Mouse (Mus musculus): Measurements from ENCODE around the gene Them7. TPM values are rescaled to one million over a fixed set of nuclear protein-coding genes. Genes with fewer than 3 reads are reported as not detected.

Them7 gene
- polyA plus RNA-seq, 1 experiment from 2014 or later = 0.17 TPM

DNA sequence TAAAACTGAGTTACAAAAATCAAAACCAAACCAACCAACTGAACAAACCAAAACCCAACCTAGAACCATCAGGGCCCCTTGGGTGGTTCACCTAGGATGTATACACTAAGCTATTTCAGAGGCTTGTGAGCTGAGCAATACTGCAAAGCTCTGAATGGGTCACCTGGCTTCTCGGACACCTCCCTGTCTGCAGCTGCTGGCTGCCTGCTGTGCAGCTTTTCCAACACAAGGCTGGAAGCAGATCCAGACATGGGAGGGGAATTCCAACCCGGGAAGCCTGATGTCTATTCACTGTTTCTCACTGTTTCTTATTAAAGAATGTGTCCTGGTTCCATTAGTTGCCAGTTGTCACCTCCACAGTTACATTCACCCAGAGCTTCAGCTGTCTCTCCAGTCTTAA is 39.1 kb downstream of the Them7 start:
- Histone ChIP-seq H3K9ac (ENCODE audit: low read depth, low read length) (no peak overlapping the region), H3K27ac (ENCODE audit: low read depth, low read length) (no peak overlapping the region), H3K4me1 (replicated peaks; ENCODE audit: control insufficient read depth, insufficient read depth, low read length) (no peaks in the 10 kb centered on the region), H3K9me3 (ENCODE audit: control insufficient read depth, low read length) (no peaks in the 10 kb centered on the region), H3K27me3 (ENCODE audit: control insufficient read depth, insufficient read depth, low read length) (no peaks in the 10 kb centered on the region), H3K36me3 (ENCODE audit: control insufficient read depth, insufficient read depth, low read length) (no peaks in the 10 kb centered on the region), H3K4me2 (replicated peaks; ENCODE audit: low read depth, low read length) (no peak overlapping the region), H3K4me3 (ENCODE audit: low read depth, low read length) (no peak overlapping the region)
- 30% methylated on average over 2 of the region's 2 CpGs for WGBS
- no peak for ATAC-seq (ENCODE audit: low FRiP score)
- DNase-seq (ENCODE audit: low spot score) = no peak

DNA sequence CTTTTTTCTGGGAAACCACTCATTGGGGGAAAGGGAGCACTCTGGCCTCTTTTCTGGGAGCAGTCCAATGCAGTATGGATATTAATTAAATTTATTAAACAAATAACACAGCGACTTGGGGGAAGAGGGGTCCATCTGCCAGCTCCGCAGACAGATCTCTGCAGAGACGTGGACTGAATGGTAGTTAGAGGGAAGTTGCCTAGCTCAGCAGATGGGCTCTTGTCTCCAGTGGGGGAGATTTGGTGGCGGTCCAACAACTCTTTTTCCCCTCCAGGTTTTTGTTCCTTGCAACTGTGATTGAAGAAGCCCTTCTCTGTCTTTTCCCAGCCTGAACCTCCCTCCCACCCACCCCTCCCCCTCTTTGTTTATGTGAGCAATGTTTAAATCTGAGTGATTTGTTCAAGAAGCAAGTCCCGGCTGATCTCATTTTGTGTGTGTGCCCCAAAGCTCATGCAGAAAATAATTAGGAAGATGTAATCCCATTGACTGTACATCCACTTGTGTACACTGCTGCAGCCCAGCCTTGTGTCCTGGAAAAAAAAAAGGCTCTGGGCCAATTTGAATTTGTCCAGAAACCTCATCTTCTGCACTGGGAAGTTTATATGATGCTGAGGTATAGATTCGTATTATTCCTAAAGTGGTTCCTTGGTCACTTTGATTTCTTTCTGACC is 58.4 kb downstream of the Them7 start:
- H3K36me3 ChIP-seq (ENCODE audit: control insufficient read depth, insufficient read depth, low read length) = no peaks in the 10 kb centered on the region
- no peak overlapping the region for H3K4me3 ChIP-seq (ENCODE audit: low read depth, low read length)
- ATAC-seq (ENCODE audit: low FRiP score) (no peak), DNase-seq (ENCODE audit: low spot score) (no peak)
- no peak overlapping the region for H3K9ac ChIP-seq (ENCODE audit: low read depth, low read length)
- H3K4me1 ChIP-seq (replicated peaks; ENCODE audit: control insufficient read depth, insufficient read depth, low read length) = no peaks in the 10 kb centered on the region
- no peak overlapping the region for H3K4me2 ChIP-seq (replicated peaks; ENCODE audit: low read depth, low read length)
- H3K27me3 ChIP-seq (ENCODE audit: control insufficient read depth, insufficient read depth, low read length) = no peaks in the 10 kb centered on the region
- no peaks in the 10 kb centered on the region for H3K9me3 ChIP-seq (ENCODE audit: control insufficient read depth, low read length)
- H3K27ac ChIP-seq (ENCODE audit: low read depth, low read length) = no peak overlapping the region
- WGBS = 58% methylated on average over 6 of the region's 6 CpGs

DNA sequence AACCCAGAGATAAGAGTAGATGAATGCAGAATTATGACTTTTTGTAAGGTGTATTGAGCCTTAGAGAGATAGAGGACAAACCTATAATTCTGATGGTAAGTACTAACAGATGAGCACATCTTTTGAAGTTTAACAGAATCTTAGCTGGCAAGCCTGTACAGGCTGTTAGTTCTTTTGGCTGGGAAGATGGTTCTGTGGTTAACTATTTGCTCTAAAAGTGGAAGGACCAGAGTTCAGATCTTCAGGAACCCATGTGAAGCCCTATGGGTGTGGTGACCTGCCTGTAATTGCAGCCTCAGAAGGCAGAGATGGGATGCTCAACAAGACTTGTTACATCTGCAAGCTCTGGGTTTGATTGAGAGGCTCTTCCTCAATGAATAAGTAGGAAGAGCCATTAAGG is 59.7 kb downstream of the Them7 start:
- H3K9ac ChIP-seq (ENCODE audit: low read depth, low read length) = no peak overlapping the region

DNA sequence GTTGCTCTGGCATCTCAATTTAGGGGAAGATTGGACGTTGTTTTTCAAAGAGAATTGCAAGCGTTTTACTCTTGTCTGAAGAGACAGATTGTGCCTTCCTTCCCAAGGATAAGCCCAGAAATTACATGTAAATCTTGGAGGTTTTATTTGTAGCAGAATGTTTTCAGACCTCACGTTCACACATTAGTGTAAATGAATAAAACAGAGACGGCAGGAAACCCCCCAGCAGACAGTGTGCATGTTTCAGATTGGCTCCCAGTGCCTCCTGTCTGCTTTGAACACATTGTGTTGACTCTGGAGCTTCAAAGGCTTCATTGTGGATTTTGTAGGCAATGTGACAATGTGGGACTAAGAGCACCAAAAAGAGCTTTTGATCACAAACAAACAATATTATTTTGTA is 60.7 kb downstream of the Them7 start:
- H3K27ac ChIP-seq (ENCODE audit: low read depth, low read length) = no peak overlapping the region
- no peaks in the 10 kb centered on the region for H3K27me3 ChIP-seq (ENCODE audit: control insufficient read depth, insufficient read depth, low read length)
- H3K4me2 ChIP-seq (replicated peaks; ENCODE audit: low read depth, low read length) = no peak overlapping the region
- no peak for DNase-seq (ENCODE audit: low spot score)
- H3K9ac ChIP-seq (ENCODE audit: low read depth, low read length) = no peak overlapping the region
- H3K9me3 ChIP-seq (ENCODE audit: control insufficient read depth, low read length) = no peaks in the 10 kb centered on the region
- no peak for ATAC-seq (ENCODE audit: low FRiP score)
- 74% methylated on average over 4 of the region's 4 CpGs for WGBS
- H3K4me3 ChIP-seq (ENCODE audit: low read depth, low read length) = no peak overlapping the region
- no peaks in the 10 kb centered on the region for H3K36me3 ChIP-seq (ENCODE audit: control insufficient read depth, insufficient read depth, low read length)
- no peaks in the 10 kb centered on the region for H3K4me1 ChIP-seq (replicated peaks; ENCODE audit: control insufficient read depth, insufficient read depth, low read length)

More for the DNA sequence above, 59.7 kb downstream of the Them7 start:
- H3K27me3 ChIP-seq (ENCODE audit: control insufficient read depth, insufficient read depth, low read length) = no peaks in the 10 kb centered on the region
- H3K9me3 ChIP-seq (ENCODE audit: control insufficient read depth, low read length) = no peaks in the 10 kb centered on the region
- DNase-seq (ENCODE audit: low spot score) (no peak), ATAC-seq (ENCODE audit: low FRiP score) (no peak)
- no peak overlapping the region for H3K4me2 ChIP-seq (replicated peaks; ENCODE audit: low read depth, low read length)
- H3K4me1 ChIP-seq (replicated peaks; ENCODE audit: control insufficient read depth, insufficient read depth, low read length) = no peaks in the 10 kb centered on the region
- H3K4me3 ChIP-seq (ENCODE audit: low read depth, low read length) = no peak overlapping the region
- no peaks in the 10 kb centered on the region for H3K36me3 ChIP-seq (ENCODE audit: control insufficient read depth, insufficient read depth, low read length)
- no peak overlapping the region for H3K27ac ChIP-seq (ENCODE audit: low read depth, low read length)

GRCm38 (mm10) chr2:105295823-105296222 is 71.7 kb downstream of the Them7 start:
- H3K4me2 ChIP-seq (replicated peaks; ENCODE audit: low read depth, low read length) = no peak overlapping the region; the same call in 1 of the 2 replicates
- no peak for DNase-seq (ENCODE audit: low spot score)
- no peaks in the 10 kb centered on the region for H3K27me3 ChIP-seq (ENCODE audit: control insufficient read depth, insufficient read depth, low read length)
- H3K4me3 ChIP-seq (ENCODE audit: low read depth, low read length) = no peak overlapping the region
- no peaks in the 10 kb centered on the region for H3K36me3 ChIP-seq (ENCODE audit: control insufficient read depth, insufficient read depth, low read length)
- no peak overlapping the region for H3K9ac ChIP-seq (ENCODE audit: low read depth, low read length)
- 33% methylated on average over 1 of the region's 1 CpGs for WGBS
- H3K9me3 ChIP-seq (ENCODE audit: control insufficient read depth, low read length) = no peaks in the 10 kb centered on the region
- no peak overlapping the region for H3K27ac ChIP-seq (ENCODE audit: low read depth, low read length)
- no peak for ATAC-seq (ENCODE audit: low FRiP score)
- H3K4me1 ChIP-seq (replicated peaks; ENCODE audit: control insufficient read depth, insufficient read depth, low read length) = no peaks in the 10 kb centered on the region

DNA sequence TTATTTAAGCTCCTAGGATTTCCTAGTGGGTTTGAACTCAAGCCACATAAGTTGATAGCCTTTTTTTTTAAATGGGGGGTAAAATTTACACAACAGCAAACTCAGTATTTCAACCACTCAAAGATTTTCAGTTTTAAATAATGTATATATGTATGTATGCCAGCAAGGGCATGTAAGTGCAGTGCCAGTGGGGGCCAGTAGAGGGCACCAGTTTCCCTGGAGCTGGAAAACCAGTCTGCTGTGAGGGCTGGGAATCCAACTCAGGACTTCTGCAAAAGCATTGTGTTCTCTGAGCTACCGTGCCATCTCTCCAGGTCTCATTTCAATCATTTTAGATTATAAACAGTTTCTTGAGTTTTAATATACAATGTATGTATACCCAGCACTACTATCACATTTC is 74.8 kb downstream of the Them7 start:
- H3K27me3 ChIP-seq (ENCODE audit: control insufficient read depth, insufficient read depth, low read length) = no peaks in the 10 kb centered on the region

GRCm38 (mm10) chr2:105301082-105301481 is 77.0 kb downstream of the Them7 start:
- 93% methylated on average over 8 of the region's 8 CpGs for WGBS
- Histone ChIP-seq H3K27ac (ENCODE audit: low read depth, low read length) (no peak overlapping the region), H3K9ac (ENCODE audit: low read depth, low read length) (no peak overlapping the region), H3K4me1 (replicated peaks; ENCODE audit: control insufficient read depth, insufficient read depth, low read length) (no peaks in the 10 kb centered on the region), H3K27me3 (ENCODE audit: control insufficient read depth, insufficient read depth, low read length) (no peaks in the 10 kb centered on the region), H3K4me3 (ENCODE audit: low read depth, low read length) (no peak overlapping the region), H3K36me3 (ENCODE audit: control insufficient read depth, insufficient read depth, low read length) (no peaks in the 10 kb centered on the region), H3K9me3 (ENCODE audit: control insufficient read depth, low read length) (no peaks in the 10 kb centered on the region), H3K4me2 (replicated peaks; ENCODE audit: low read depth, low read length) (no peak overlapping the region)
- DNase-seq (ENCODE audit: low spot score) = no peak
- no peak for ATAC-seq (ENCODE audit: low FRiP score)

More for the DNA sequence above, 74.8 kb downstream of the Them7 start:
- H3K27ac ChIP-seq (ENCODE audit: low read depth, low read length) = no peak overlapping the region
- no peaks in the 10 kb centered on the region for H3K9me3 ChIP-seq (ENCODE audit: control insufficient read depth, low read length)
- DNase-seq (ENCODE audit: low spot score) (no peak), ATAC-seq (ENCODE audit: low FRiP score) (no peak)
- no peak overlapping the region for H3K9ac ChIP-seq (ENCODE audit: low read depth, low read length)
- H3K4me2 ChIP-seq (replicated peaks; ENCODE audit: low read depth, low read length) = no peak overlapping the region
- no peaks in the 10 kb centered on the region for H3K36me3 ChIP-seq (ENCODE audit: control insufficient read depth, insufficient read depth, low read length)
- 92% methylated on average over 1 of the region's 1 CpGs for WGBS
- H3K4me3 ChIP-seq (ENCODE audit: low read depth, low read length) = no peak overlapping the region
- H3K4me1 ChIP-seq (replicated peaks; ENCODE audit: control insufficient read depth, insufficient read depth, low read length) = no peaks in the 10 kb centered on the region

DNA sequence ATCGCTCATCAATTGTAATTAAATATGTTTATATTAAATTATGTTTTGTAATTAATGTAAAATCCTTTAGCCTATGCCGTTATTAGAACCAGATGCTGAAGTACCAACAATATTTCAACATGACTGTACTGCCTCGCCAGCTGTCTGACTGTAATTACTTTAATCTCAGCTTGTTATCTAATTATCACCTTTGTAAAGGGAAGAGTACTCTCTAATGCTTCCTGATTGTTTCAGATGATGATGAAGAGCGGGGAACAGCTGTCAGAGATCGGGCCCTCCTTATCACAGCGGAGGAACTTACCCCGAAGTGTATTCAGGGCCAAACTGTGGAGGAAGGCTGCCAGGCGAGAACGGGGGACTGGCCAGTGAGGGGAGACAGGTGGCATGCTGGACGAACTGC is 77.4 kb downstream of the Them7 start:
- Histone ChIP-seq H3K4me1 (replicated peaks; ENCODE audit: control insufficient read depth, insufficient read depth, low read length) (no peaks in the 10 kb centered on the region), H3K36me3 (ENCODE audit: control insufficient read depth, insufficient read depth, low read length) (no peaks in the 10 kb centered on the region), H3K27me3 (ENCODE audit: control insufficient read depth, insufficient read depth, low read length) (no peaks in the 10 kb centered on the region), H3K4me3 (ENCODE audit: low read depth, low read length) (no peak overlapping the region), H3K27ac (ENCODE audit: low read depth, low read length) (no peak overlapping the region), H3K9me3 (ENCODE audit: control insufficient read depth, low read length) (no peaks in the 10 kb centered on the region), H3K9ac (ENCODE audit: low read depth, low read length) (no peak overlapping the region), H3K4me2 (replicated peaks; ENCODE audit: low read depth, low read length) (no peak overlapping the region)
- DNase-seq (ENCODE audit: low spot score) (no peak), ATAC-seq (ENCODE audit: low FRiP score) (no peak)
- WGBS = 72% methylated on average over 10 of the region's 10 CpGs

DNA sequence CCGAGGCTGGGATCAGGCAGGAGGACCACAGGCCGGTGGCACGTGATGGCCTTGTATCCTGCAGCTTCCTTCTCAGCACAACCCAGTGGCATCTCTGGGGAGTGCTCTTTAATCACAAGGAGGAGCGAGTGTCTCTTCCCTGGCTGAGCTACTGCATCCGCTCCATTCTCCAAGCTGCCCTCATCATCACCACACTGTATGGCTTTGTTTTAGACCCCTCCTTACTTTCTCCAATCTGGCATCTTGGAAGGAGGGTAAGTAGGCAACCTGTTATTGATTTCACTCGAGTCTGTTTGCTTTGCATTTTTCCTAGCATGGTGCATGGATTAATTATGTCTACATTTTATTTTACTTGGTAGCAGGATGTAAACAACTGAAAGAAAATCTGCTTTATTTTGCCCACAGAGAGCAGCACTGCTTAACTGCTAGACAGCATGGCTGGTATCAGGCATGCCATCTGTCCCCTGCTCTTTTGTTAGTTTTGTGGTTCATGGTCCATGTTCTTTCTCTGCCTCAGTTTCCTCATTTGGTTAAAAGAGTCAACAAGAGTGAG is 79.9 kb downstream of the Them7 start:
- WGBS = 60% methylated on average over 6 of the region's 6 CpGs
- ATAC-seq (ENCODE audit: low FRiP score) (no peak), DNase-seq (ENCODE audit: low spot score) (no peak)

More for the DNA sequence above, 79.9 kb downstream of the Them7 start:
- H3K4me1 ChIP-seq (replicated peaks; ENCODE audit: control insufficient read depth, insufficient read depth, low read length) = no peaks in the 10 kb centered on the region
- H3K36me3 ChIP-seq (ENCODE audit: control insufficient read depth, insufficient read depth, low read length) = no peaks in the 10 kb centered on the region
- H3K4me2 ChIP-seq (replicated peaks; ENCODE audit: low read depth, low read length) = no peak overlapping the region
- no peak overlapping the region for H3K27ac ChIP-seq (ENCODE audit: low read depth, low read length)
- no peaks in the 10 kb centered on the region for H3K9me3 ChIP-seq (ENCODE audit: control insufficient read depth, low read length)
- H3K27me3 ChIP-seq (ENCODE audit: control insufficient read depth, insufficient read depth, low read length) = no peaks in the 10 kb centered on the region
- no peak overlapping the region for H3K9ac ChIP-seq (ENCODE audit: low read depth, low read length)
- no peak overlapping the region for H3K4me3 ChIP-seq (ENCODE audit: low read depth, low read length)
